Comparison of ENCODE assay signal across 19 mouse cellular contexts in the genomic region with DNA sequence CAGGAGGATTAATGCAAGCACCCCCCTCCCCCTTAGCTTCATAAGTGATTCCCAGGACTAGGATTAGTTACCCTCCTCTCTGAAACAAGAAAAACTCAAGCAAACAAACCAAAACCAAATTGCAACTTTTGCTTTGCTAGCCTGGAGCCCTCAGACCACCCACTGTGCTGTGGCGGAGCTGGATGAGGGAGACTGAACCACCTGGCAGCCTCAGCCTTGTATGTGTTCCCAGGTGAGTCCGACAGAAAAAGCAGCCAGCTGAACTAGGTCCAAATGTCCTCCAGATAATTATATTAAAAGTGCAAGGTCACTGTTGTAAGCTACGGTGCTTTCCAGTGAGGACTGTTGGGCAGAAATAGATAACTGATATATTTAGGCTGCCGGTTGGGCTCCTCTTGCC. TPM values are rescaled to one million over a fixed set of nuclear protein-coding genes. Genes with fewer than 3 reads are reported as not detected.
"Had no signal": no experiment of that assay in that cellular context is flagged by ENCODE, and none has a peak within 500 bp of the region (broad histone marks: within the 10 kb centered on the region; RNA-seq: fewer than 3 reads in every experiment).

No protein-coding gene starts in this region.

- H3K4me2 ChIP-seq: lung, embryonic 15.5 days; midbrain, embryonic 11.5 days; midbrain, embryonic 13.5 days; midbrain, embryonic 15.5 days; neural tube, embryonic 12.5 days; stomach, embryonic 15.5 days had no signal

- H3K27ac ChIP-seq: lung, embryonic 15.5 days; macrophage; midbrain, embryonic 13.5 days; midbrain, embryonic 15.5 days; neural tube, embryonic 12.5 days; stomach, embryonic 15.5 days; stomach, postnatal 0 days had no signal

- ATAC-seq: lung, postnatal 0 days; midbrain, embryonic 13.5 days; midbrain, embryonic 15.5 days had no signal

- H3K9me3 ChIP-seq: lung, embryonic 15.5 days; midbrain, embryonic 13.5 days; midbrain, embryonic 15.5 days; neural tube, embryonic 12.5 days; stomach, embryonic 15.5 days had no signal

- DNase-seq: lung, adult 2 months; lung, postnatal 14 days; lung, postnatal 36 days; right cerebral cortex, postnatal 14 days; thymus, adult 2 months had no signal

- H3K36me3 ChIP-seq: lung, embryonic 15.5 days; midbrain, embryonic 13.5 days; midbrain, embryonic 15.5 days; neural tube, embryonic 12.5 days; stomach, embryonic 15.5 days had no signal

- H3K9ac ChIP-seq: lung, embryonic 15.5 days; midbrain, embryonic 13.5 days; midbrain, embryonic 15.5 days; neural tube, embryonic 12.5 days; stomach, embryonic 15.5 days had no signal

- H3K27me3 ChIP-seq: lung, embryonic 15.5 days; midbrain, embryonic 13.5 days; midbrain, embryonic 15.5 days; neural tube, embryonic 12.5 days; stomach, embryonic 15.5 days had no signal

- H3K4me1 ChIP-seq: lung, embryonic 15.5 days; megakaryocyte, embryonic 14.5 days; midbrain, embryonic 13.5 days; midbrain, embryonic 15.5 days; neural tube, embryonic 12.5 days; stomach, embryonic 15.5 days had no signal

- H3K4me3 ChIP-seq: lung, embryonic 15.5 days; megakaryocyte, embryonic 14.5 days; midbrain, embryonic 13.5 days; midbrain, embryonic 15.5 days; neural tube, embryonic 12.5 days; stomach, embryonic 15.5 days had no signal

RNA-seq across cellular contexts. Expression of gene Chst8, which starts 25.7 kb away (rescaled TPM):
- total RNA-seq: megakaryocyte progenitor cell, adult 5-6 weeks; monocyte, adult 5-6 weeks; neutrophil, adult 5-6 weeks had no signal
- polyA plus RNA-seq: macrophage; testis, adult 2 months had no signal
